Mouse (Mus musculus): Measurements from ENCODE around the gene Sppl2b. TPM values are rescaled to one million over a fixed set of nuclear protein-coding genes. Genes with fewer than 3 reads are reported as not detected.

The Sppl2b gene
- polyA plus RNA-seq, 1 experiment, result 56.0 TPM

DNA sequence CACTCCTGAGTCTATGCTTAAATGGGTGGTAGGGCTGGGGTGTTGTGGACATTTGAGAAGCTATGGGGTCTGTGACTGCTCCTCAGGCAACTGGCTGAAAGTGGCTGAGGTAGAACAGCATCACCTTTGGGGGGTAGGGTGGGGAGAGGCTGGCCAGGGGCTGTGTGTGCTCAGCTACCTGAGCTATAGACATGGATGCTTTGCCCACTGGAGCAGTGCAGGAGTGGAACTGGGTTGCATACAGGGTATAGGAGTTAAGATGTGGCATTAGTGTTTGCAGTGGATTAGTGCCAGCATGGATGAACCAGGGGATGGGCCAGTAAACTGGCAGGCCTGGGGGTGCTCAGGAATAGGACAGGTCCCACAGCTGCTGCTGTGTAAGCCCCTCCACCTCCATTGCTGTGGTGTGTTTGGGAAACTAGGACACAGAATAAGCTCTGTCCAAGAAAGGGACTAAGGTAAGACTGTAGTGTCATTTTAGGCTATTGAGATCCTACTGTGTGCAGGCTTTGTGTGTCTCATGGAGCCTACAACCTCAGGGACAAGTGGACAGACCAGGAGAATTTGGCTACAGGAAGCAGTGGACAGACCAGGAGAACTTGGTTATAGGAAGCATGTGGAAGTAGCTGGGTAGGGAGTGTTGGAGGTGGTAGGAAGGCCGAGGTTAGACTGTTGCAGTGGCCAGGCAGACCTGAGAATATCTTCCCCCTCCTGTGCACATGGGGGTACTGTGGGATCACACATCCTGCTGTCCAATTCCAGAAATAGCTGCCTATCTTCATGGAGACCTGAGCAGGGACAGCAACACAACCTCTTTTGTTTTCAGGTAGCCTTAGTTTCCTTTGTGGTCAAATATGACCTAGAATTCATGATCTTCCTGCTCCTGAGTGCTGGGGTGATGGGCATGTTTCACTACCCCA, 25.5 kb upstream of the Sppl2b start:
- Histone ChIP-seq H3K36me3 (ENCODE audit: control insufficient read depth) (peaks cover 47% of the 10 kb centered on the region), H3K4me3 (replicated peaks) (peak overlapping the region; percentile 7), H3K9me3 (ENCODE audit: control insufficient read depth, low read length) (peaks cover 5% of the 10 kb centered on the region), H3K4me1 (ENCODE audit: control insufficient read depth) (peaks cover 71% of the 10 kb centered on the region), H3K27me3 (ENCODE audit: control insufficient read depth) (peaks cover 22% of the 10 kb centered on the region)
- TF ChIP-seq GATA1 (IDR thresholded peaks at IDR 0.05; ENCODE audit: low read length) (no peak), TAL1 (IDR thresholded peaks at IDR 0.05; ENCODE audit: low read length) (no peak)

DNA sequence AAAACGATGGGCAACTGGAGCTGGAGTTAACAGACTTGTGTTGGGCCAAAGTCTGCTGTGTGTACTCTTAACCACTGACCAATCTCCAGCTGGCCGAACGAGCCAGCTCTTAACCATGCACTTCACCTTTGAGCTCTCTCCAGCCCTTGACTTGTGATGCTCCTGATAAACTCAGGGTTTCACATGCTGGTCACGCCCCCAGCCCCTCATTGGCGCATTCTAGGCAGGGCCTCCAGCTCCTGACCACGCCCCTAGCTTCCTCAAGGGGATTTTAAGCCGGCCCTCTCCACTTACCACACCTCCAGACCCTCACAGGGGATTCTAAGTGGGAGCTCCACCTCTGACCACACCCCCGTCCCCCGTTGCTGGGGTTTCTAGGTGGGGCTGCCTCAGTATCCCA, 23.9 kb upstream of the Sppl2b start:
- Histone ChIP-seq H3K4me1 (ENCODE audit: control insufficient read depth) (peaks cover 62% of the 10 kb centered on the region), H3K36me3 (ENCODE audit: control insufficient read depth) (peaks cover 47% of the 10 kb centered on the region), H3K27me3 (ENCODE audit: control insufficient read depth) (peaks cover 37% of the 10 kb centered on the region), H3K4me3 (replicated peaks) (peak overlapping the region; percentile 5), H3K9me3 (ENCODE audit: control insufficient read depth, low read length) (peaks cover 18% of the 10 kb centered on the region)
- TF ChIP-seq TAL1 (IDR thresholded peaks at IDR 0.05; ENCODE audit: low read length) (no peak), GATA1 (IDR thresholded peaks at IDR 0.05; ENCODE audit: low read length) (no peak)

- H3K4me3 ChIP-seq (replicated peaks), result no peak overlapping the region
- TF ChIP-seq GATA1 (IDR thresholded peaks at IDR 0.05; ENCODE audit: low read length) (no peak), TAL1 (IDR thresholded peaks at IDR 0.05; ENCODE audit: low read length) (no peak)
- peaks cover 64% of the 10 kb centered on the region for H3K4me1 ChIP-seq (ENCODE audit: control insufficient read depth)
- peaks cover 39% of the 10 kb centered on the region for H3K36me3 ChIP-seq (ENCODE audit: control insufficient read depth)
- H3K9me3 ChIP-seq (ENCODE audit: control insufficient read depth, low read length), result peaks cover 18% of the 10 kb centered on the region
- peaks cover 54% of the 10 kb centered on the region for H3K27me3 ChIP-seq (ENCODE audit: control insufficient read depth)
These were observed 22.3 kb upstream of the Sppl2b start for GRCm38 (mm10) chr10:80832818-80833217.

DNA sequence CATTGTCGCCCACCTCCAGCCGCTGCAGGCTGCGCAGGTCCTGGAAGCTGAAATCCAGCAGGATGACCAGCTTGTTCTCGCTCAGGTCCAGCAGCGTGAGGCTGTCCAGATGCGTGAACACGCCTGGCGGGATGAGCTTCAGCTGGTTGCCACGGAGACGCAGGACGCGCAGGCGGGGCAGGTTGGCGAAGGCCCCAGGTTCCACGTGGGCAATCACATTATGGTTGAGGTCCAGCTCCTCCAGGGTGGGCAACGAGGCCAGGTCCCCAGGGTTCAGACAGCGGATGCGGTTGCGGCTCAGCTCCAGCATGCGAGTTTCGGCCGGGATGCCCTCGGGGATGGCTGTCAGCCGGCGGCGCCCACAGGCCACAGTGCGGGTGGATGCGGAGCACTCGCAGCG, 19.5 kb upstream of the Sppl2b start:
- Histone ChIP-seq H3K36me3 (ENCODE audit: control insufficient read depth) (peaks cover 12% of the 10 kb centered on the region), H3K4me3 (replicated peaks) (no peak overlapping the region), H3K27me3 (ENCODE audit: control insufficient read depth) (peaks cover 79% of the 10 kb centered on the region), H3K9me3 (ENCODE audit: control insufficient read depth, low read length) (peaks cover 18% of the 10 kb centered on the region), H3K4me1 (ENCODE audit: control insufficient read depth) (peaks cover 41% of the 10 kb centered on the region)
- TF ChIP-seq GATA1 (IDR thresholded peaks at IDR 0.05; ENCODE audit: low read length) (no peak), TAL1 (IDR thresholded peaks at IDR 0.05; ENCODE audit: low read length) (no peak)

- no peak for TF ChIP-seq TAL1 (IDR thresholded peaks at IDR 0.05; ENCODE audit: low read length)
- no peak for TF ChIP-seq GATA1 (IDR thresholded peaks at IDR 0.05; ENCODE audit: low read length)
- peaks cover 92% of the 10 kb centered on the region for H3K27me3 ChIP-seq (ENCODE audit: control insufficient read depth)
- no peaks in the 10 kb centered on the region; the same call in 1 of the 2 replicates for H3K36me3 ChIP-seq (ENCODE audit: control insufficient read depth)
- peaks cover 18% of the 10 kb centered on the region for H3K9me3 ChIP-seq (ENCODE audit: control insufficient read depth, low read length)
- no peak overlapping the region for H3K4me3 ChIP-seq (replicated peaks)
- peaks cover 28% of the 10 kb centered on the region for H3K4me1 ChIP-seq (ENCODE audit: control insufficient read depth)
These were observed 18.1 kb upstream of the Sppl2b start for GRCm38 (mm10) chr10:80836949-80837379.

GRCm38 (mm10) chr10:80837827-80838226, 17.2 kb upstream of the Sppl2b start:
- peaks cover 18% of the 10 kb centered on the region for H3K9me3 ChIP-seq (ENCODE audit: control insufficient read depth, low read length)
- peaks cover 97% of the 10 kb centered on the region for H3K27me3 ChIP-seq (ENCODE audit: control insufficient read depth)
- no peak overlapping the region for H3K4me3 ChIP-seq (replicated peaks)
- no peak for TF ChIP-seq GATA1 (IDR thresholded peaks at IDR 0.05; ENCODE audit: low read length)
- TF ChIP-seq TAL1 (IDR thresholded peaks at IDR 0.05; ENCODE audit: low read length), result no peak
- peaks cover 24% of the 10 kb centered on the region for H3K4me1 ChIP-seq (ENCODE audit: control insufficient read depth)
- no peaks in the 10 kb centered on the region; the same call in 1 of the 2 replicates for H3K36me3 ChIP-seq (ENCODE audit: control insufficient read depth)

DNA sequence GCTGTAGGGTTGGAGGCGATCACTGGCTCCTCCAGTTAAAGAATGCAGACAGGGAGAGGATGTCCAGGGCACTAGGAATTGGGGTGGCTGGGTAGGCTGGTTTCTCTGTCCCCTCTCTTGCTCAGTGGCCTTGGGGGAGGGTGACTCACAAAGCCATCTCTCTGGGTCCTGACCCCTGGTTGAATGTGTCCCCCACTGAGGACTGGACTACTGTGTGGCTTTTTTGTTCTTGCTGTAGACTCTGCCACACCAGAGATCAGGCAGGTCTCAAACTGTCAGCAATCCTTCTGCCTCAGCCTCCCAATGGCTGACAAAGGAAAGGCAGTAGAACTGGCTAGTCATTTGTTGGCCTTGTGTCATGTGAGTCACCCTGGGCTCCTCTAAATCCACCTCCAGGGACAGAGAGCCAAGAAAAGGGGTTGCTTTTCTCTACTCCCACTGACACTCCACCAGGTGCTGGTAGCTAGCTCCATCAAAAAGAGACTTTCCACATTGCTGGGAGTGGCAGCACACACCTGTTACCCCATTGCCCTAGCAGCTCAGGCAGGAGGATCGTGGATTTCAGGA, 16.6 kb upstream of the Sppl2b start:
- Histone ChIP-seq H3K4me1 (ENCODE audit: control insufficient read depth) (peaks cover 20% of the 10 kb centered on the region), H3K4me3 (replicated peaks) (no peak overlapping the region), H3K36me3 (ENCODE audit: control insufficient read depth) (no peaks in the 10 kb centered on the region; the same call in 1 of the 2 replicates), H3K27me3 (ENCODE audit: control insufficient read depth) (peaks cover 97% of the 10 kb centered on the region), H3K9me3 (ENCODE audit: control insufficient read depth, low read length) (peaks cover 18% of the 10 kb centered on the region)
- TF ChIP-seq TAL1 (IDR thresholded peaks at IDR 0.05; ENCODE audit: low read length) (no peak), GATA1 (IDR thresholded peaks at IDR 0.05; ENCODE audit: low read length) (no peak)

- Histone ChIP-seq H3K27me3 (ENCODE audit: control insufficient read depth) (peaks cover 97% of the 10 kb centered on the region), H3K9me3 (ENCODE audit: control insufficient read depth, low read length) (peaks cover 11% of the 10 kb centered on the region), H3K4me1 (ENCODE audit: control insufficient read depth) (peaks cover 17% of the 10 kb centered on the region), H3K4me3 (replicated peaks) (no peak overlapping the region), H3K36me3 (ENCODE audit: control insufficient read depth) (no peaks in the 10 kb centered on the region)
- TF ChIP-seq TAL1 (IDR thresholded peaks at IDR 0.05; ENCODE audit: low read length), result no peak
- TF ChIP-seq GATA1 (IDR thresholded peaks at IDR 0.05; ENCODE audit: low read length), result no peak
These were observed 15.2 kb upstream of the Sppl2b start for GRCm38 (mm10) chr10:80839848-80840247.

GRCm38 (mm10) chr10:80841685-80842084, 13.4 kb upstream of the Sppl2b start:
- no peak for TF ChIP-seq GATA1 (IDR thresholded peaks at IDR 0.05; ENCODE audit: low read length)
- no peak for TF ChIP-seq TAL1 (IDR thresholded peaks at IDR 0.05; ENCODE audit: low read length)
- peaks cover 97% of the 10 kb centered on the region for H3K27me3 ChIP-seq (ENCODE audit: control insufficient read depth)
- H3K4me1 ChIP-seq (ENCODE audit: control insufficient read depth), result peaks cover 14% of the 10 kb centered on the region
- no peaks in the 10 kb centered on the region for H3K36me3 ChIP-seq (ENCODE audit: control insufficient read depth)
- H3K4me3 ChIP-seq (replicated peaks), result no peak overlapping the region
- no peaks in the 10 kb centered on the region; the same call in 1 of the 2 replicates for H3K9me3 ChIP-seq (ENCODE audit: control insufficient read depth, low read length)
